Mouse (Mus musculus): ENCODE data around the gene Plxnc1.

- TF ChIP-seq POLR2A (IDR thresholded peaks at IDR 0.05; ENCODE audit: extremely low read depth, insufficient read depth, low read length), result no peak
- no peak for TF ChIP-seq CTCF (IDR thresholded peaks at IDR 0.05; ENCODE audit: low read depth, low read length)
Observed at GRCm38 (mm10) chr10:94974345-94975098, 29.9 kb upstream of the Plxnc1 start.

All from liver, adult 2 months (tissue).